Mouse (Mus musculus): ENCODE data around the gene Pex26.
A peak's percentile ranks its signal among the peaks of the same experiment; 100 is the strongest.

The Pex26 gene

GRCm38 (mm10) chr6:121183414-121184173 lies at the start of gene Pex26:
TSS of gene Pex26 (plus strand) at chr6:121183667.
- DNase-seq, result peak; percentile 96 to 97

DNA sequence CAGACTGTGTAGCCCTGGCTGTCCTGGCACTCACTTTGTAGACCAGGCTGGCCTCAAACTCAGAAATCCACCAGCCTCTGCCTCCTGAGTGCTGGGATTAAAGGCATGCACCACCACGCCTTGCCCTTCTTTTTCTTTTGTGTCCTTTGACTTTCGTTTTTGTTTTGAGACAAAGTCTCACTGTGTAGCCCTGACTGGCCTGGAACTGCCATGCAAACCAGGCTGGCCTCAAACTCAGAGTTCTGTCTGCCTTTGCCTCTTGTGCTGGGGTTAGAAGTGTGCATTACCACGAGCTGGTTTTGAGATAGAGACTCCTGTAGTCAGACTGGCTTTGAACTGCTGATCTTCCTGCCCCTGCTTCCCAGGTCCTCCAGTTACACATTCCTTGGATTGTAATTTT lies 49.2 kb upstream of the Pex26 start:
- no peak for DNase-seq

GRCm38 (mm10) chr6:121134884-121135283 lies 48.6 kb upstream of the Pex26 start:
- DNase-seq, result no peak

DNA sequence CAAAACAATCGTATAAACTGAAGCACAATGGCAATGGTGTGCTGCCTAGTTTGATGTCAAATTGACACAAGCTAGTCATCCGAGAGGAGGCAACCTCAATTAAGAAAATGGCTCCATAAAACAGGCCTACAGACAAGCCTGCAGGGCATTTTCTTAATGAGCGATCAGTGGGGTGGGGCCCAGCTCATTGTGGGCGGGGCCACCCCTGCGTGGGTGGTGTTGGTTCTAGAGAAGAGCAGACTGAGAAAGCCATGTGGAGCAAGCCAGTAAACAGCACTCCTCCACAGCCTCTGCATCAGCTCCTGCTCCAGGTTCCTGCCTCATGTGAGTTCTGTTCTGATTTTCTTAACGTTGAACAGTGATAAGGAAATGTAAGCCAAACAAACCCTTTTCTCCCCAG lies 46.2 kb upstream of the Pex26 start:
- peak in 1 of 2 experiments; percentile 13 for DNase-seq

GRCm38 (mm10) chr6:121138338-121139040 lies 45.0 kb upstream of the Pex26 start:
- DNase-seq, result no peak

- DNase-seq, result no peak
These were observed 44.2 kb upstream of the Pex26 start for GRCm38 (mm10) chr6:121139271-121139670.

GRCm38 (mm10) chr6:121142298-121142697 lies 41.2 kb upstream of the Pex26 start:
- DNase-seq, result no peak

- no peak for DNase-seq
These were observed 40.0 kb upstream of the Pex26 start for GRCm38 (mm10) chr6:121143439-121143838.

GRCm38 (mm10) chr6:121144066-121144465 lies 39.4 kb upstream of the Pex26 start:
- DNase-seq, result no peak

- DNase-seq, result no peak
These were observed 38.4 kb upstream of the Pex26 start for GRCm38 (mm10) chr6:121145010-121145604.

GRCm38 (mm10) chr6:121145906-121146305 lies 37.6 kb upstream of the Pex26 start:
- DNase-seq, result no peak

GRCm38 (mm10) chr6:121146798-121147197 lies 36.7 kb upstream of the Pex26 start:
- DNase-seq, result no peak

- DNase-seq, result no peak
These were observed 35.1 kb upstream of the Pex26 start for GRCm38 (mm10) chr6:121148360-121148759.

DNA sequence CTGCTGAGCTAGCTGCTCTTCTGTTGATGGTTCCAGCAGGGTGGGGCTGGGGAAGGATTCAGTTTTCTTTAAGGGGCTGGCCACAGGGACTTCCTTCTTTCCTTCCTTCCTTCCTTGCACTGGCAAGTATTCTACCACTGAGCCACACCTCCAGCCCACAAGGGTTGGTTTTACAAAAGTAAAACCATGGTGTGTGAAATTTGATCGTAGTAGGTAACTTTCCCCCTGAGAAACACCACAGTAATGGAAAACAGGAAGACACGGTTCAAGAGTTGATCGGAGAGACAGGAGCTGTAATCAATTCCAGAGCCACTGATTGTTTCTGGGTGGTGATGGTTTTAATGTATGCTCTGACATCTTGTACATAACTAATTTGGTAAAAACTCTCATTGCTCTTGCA lies 34.0 kb upstream of the Pex26 start:
- DNase-seq, result no peak

DNA sequence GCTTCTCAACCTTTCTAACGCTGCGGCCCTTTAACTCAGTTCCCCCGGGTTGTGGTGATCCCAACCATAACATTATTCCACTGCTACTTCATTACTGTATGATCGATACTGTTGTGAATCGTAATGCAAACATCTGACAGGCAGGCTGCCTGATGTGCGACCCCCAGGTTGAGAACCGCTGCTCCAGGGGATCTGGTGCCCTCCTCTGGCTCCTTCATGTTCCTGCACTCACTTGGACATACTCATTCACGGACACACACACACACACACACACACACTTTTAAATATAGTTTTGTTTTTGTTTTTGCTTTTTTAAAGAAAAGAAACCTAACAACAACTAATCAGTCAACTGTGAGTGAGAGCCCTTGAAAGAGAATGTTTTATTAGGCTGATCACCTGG lies 33.3 kb upstream of the Pex26 start:
- DNase-seq, result no peak

- DNase-seq, result no peak
These were observed 31.7 kb upstream of the Pex26 start for GRCm38 (mm10) chr6:121151732-121152131.

GRCm38 (mm10) chr6:121153177-121153576 lies 30.3 kb upstream of the Pex26 start:
- no peak for DNase-seq

DNA sequence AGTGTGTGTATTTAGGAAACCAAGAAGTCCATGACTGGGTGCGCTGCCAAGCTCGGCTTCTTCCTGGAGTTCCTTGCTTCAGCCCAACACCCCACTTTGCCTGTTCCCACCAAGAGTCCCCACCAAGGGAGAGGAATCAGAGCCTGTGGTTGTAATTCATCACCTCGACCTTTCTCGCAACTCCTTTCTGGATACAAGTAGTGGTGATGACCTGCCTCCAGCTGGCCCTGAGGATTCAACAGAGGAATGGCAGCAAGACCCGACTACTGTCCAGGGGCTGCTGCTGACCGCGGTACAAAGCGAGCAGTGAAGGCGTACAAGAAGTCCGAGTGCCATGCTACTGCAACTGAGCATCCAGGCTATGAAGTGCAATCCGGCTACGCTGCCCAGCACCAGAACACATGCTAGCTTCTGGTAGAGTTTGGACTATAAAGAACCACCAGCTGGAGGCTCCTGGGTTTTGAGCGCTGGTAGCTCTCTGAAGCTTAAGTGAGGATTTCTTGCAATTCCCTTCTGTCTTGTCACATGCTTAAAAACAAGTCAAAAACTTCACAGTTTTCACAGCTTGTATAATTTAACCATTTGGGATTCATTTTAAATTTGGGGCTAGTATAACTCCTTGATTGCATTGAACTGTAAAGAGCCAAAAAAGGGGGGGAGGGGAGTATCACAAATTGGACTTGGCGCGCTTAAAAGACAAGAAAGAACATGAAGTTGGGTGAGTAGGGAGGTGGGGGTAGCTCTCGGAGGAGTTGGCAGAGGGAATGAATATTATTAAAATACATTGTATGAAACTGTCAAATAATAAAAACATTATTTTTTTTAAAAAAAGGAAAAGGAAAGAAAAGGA lies 28.8 kb upstream of the Pex26 start:
- DNase-seq, result no peak

- no peak for DNase-seq
These were observed 27.4 kb upstream of the Pex26 start for GRCm38 (mm10) chr6:121156030-121156429.

GRCm38 (mm10) chr6:121159616-121160015 lies 23.9 kb upstream of the Pex26 start:
- no peak for DNase-seq

DNA sequence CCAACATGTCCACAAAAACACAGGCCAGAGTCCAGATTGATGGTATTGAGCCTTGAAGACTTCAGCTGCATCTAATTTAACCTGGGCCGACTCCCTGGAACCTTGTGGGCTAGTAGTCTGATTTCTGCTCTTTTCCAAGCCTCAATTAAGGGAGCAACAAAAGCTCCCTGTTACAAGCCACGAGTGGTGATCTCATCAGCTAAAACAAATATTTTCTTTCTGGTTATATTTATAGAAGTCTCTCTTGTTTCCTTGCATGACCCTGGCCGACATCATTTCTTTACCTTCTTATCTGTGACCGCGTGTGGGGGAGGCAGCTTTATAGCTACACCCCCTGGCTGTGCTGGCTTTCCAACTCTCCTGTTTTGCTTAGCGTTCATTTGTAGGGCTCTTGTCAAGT lies 23.3 kb upstream of the Pex26 start:
- DNase-seq, result no peak

- no peak for DNase-seq
These were observed 20.9 kb upstream of the Pex26 start for GRCm38 (mm10) chr6:121162616-121163015.

DNA sequence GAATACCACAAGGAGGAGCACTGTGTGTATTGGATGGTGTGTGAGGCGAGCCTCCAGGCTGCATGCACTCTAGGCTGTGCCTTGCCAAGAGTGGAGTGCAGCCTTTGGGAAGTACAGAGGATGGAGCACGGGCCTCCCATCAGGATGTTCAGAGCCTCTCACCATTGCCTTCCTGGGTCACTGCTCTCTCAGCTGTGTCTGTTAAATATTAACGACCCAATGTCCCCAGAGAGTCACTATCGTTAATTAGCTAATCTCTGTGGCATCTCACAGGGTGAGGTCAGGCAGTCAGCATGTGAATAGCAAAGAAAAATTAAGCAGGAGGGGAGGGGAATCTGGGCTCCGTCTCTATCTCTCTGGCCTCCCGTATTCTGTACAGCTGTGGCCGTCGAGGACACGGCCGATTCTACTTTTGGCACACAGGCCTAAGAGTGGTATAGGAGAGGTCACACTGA lies 17.3 kb upstream of the Pex26 start:
- DNase-seq, result no peak
